Mouse (Mus musculus) gastrocnemius, postnatal 36 days (tissue): ENCODE data around the gene Zfp334. TPM values are rescaled to one million over a fixed set of nuclear protein-coding genes. Genes with fewer than 3 reads are reported as not detected.
A peak's percentile ranks its signal among the peaks of the same experiment; 100 is the strongest.

Experiments
- DNase-seq, 2 experiments: peaks; one replicate each; pipeline ENCODE4 v3.0.0; 2022
- intact Hi-C: fragments of 180-260 bp; cut with DNase I; formaldehyde crosslinking; loops from one replicate; pipeline ENCODE4 v1.15.1; 2025
- total RNA-seq, 2 experiments: library from RNA; stranded (reverse); gene quantifications; 2 replicates each; pipeline ENCODE4 v1.2.3; 2021

Zfp334 gene
- total RNA-seq, 2 experiments from 2014 or later = 1.5 to 2.0 TPM

DNA sequence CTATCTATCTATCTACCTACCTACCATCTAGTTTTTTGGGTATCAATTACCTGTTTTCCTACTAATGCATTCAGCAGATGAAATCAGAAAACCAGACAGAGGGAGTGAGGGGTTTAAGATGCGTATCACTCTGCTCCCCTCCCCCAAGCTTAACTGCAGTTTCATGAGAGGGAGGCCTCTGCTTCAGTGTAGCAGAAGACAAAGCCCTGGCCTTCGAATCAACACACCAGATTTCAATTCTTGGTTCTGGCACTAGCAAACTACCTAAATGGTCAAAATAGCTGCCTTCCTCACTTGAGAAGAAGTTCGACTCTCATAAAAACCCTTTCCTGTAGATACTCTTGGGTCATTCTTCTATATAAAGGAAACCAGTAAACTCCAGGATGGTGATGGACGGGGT lies 689 bp downstream of the Zfp334 start:
- intact Hi-C loops = no loop called here
- no peak for DNase-seq

DNA sequence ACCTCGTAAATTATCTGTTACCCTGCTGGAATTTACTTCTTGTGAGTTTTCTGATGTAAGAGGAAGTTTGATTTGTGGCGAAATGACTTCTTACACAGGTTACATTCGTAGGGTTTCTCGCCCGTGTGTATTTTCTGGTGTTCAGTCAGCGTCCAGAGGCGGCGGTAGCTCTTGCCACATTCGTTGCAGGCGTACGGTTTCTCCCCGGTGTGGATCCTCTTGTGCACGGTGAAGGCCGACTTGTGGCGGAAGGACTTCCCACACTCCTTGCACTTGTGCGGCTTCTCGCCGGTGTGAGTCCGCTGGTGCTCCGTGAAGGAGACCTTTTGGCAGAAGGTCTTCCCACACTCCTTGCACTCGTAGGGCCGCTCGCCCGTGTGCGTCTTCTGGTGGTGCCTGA lies 8.0 kb downstream of the Zfp334 start:
- intact Hi-C loops = no loop called here
- no peak for DNase-seq

DNA sequence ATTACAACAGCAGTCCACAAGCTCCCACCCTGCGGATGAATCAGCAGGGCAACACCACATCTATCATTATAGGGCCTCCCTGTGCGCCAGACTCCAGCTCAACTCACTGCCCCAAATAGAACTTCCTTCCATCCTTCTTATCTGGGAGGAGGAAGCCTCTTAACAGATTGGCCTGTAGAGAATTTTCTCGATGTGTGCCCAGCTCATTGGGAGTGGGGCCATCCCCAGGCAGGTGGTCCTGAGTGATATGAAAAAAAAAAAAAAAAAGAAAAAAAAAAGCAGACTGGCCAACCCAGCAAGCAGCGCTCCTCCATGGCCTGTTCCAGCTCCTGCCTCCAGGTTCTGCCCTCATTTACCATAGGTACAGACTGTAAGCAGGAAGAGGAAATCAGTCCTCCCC lies 12.1 kb downstream of the Zfp334 start:
- intact Hi-C loops = no loop called here
- DNase-seq = no peak

DNA sequence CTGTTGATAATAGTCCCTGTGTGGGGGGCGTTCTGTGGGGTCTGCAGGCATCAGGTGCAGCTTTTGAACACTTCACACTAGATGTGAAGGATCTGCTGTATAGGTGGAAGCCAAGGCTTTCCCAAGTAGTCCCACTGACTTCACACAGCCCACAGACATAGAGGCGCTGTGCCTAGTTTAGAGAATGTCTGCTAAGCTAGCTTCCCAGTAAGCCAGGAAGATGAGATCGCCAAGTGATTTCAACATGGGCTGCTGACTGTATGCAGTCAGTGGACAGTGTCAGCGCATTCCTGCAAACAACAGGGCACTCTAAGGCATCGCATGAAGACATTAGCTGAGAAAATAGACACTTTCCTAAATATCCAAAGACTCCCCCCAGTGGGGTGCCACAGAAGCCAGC lies 12.6 kb downstream of the Zfp334 start:
- intact Hi-C loops = no loop called here
- no peak for DNase-seq

DNA sequence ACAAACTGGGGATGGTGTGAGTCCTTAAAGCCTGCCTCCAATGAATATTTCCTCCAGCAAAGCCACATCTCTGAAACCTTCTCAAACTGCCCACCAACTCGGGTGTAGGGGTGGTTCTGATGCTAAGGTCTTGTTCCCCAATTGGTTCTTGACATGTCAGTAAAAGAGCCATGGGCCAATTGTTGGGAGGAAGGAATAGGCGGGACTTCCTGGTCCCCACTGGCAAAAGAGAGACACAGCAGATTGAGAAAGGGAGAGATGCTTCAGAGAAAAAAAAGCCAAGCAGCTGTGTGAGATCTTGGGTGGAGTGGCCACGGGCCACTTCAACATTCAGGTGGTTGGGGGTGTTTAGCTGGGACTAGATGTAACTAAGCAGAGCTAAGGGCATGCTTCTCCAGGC lies 17.0 kb downstream of the Zfp334 start:
- DNase-seq = no peak
- intact Hi-C loops = no loop called here

DNA sequence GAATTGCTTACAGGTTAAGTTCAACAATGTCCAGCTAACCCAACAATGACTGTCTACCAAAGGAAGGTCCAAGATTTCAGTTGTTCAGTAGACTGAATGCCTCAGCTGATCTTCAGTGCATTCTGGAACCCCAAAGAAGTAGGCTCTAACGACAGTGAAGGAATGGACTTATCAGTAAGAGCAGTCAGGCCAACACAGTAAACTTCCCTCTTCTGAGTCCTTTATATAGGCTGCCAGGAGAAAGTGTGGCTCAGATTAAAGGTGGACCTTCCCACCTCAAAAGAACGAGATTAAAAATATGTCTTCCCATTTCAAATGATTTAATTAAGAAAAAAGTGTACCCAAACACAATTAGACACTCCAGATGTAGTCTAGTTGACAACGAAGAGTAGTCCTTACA lies 17.7 kb downstream of the Zfp334 start:
- intact Hi-C loops = no loop called here
- DNase-seq = no peak

DNA sequence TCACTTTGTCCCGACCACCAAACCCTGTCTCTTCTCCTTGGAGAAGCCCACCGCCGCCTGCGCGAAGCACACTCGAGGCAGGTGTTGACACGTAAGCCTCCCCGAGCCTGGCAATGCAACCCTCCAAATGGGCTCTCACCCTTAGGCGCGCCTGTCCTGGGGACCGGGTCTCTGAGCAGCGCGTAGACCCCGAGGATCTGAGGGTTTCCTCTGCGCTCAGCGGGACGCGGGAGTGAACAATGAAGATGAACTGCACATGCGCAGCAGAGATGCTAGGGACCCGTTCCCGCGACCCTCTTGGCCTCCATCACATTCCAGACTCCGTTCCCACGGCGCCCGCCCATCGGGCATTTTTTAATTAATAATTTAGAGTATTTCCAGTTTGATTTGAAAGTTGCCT lies 19.6 kb downstream of the Zfp334 start, which contains the start of gene Zfp663:
Gene Zfp663, minus strand, starts transcription at position 234 of the 400 bp plus-strand sequence.
- DNase-seq = no peak
- intact Hi-C loops = loop anchor here (10.0 kb wide), 1 partner anchor 116 kb away; no protein-coding TSS in a partner anchor

DNA sequence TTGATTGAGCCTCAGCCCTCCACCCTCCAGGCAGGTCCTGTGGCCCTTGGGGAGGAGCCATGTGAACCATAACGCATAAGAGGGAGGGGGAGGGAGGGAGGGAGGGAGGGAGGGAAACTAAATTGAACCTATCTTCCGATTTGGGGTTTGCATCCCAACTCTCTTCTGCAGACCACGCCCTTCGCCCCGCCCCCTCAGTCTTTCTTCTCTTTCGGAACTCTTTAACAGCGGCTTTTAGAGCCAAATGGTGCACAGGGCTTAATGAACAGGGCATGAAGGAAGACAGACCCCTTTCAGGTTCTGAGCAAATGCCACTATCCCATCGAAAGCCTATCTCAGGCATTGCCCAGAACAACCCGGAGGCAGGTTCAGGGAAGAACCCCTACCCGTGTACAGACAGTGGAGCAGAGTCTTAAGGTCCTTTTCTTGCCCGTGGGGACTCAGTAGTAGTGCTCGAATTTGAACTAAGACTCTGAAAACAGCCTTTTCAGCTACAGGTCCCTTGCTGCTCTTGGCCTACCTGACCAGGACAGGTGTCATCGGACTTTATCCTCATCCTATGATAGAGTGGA lies 20.1 kb downstream of the Zfp334 start:
- intact Hi-C loops = loop anchor here (10.0 kb wide), 1 partner anchor 117 kb away; no protein-coding TSS in a partner anchor
- DNase-seq = no peak

DNA sequence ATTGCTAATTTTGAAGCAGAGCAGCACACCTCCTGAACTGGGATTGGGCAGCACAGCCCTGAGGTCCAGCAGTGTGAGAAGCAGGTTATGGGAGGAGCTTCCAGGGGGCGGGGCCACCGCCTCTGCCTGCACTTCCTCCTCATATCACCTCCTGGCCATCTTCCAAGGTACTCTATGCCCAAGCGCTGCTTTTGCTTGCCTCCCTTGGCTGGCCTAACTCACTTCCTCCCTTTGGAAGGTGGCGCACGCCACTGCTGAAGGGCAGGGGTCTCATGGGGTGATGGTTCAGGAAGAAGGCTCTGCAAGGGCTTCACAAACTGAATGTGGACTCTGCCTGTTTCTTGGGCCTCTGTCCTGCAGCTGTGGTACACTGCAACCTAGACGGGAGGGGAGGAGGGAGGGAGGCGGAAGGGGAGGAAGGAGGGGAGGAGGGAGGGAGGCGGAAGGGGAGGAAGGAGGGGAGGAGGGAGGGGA lies 21.0 kb downstream of the Zfp334 start:
- intact Hi-C loops = loop anchor here (10.0 kb wide), 1 partner anchor 118 kb away; no protein-coding TSS in a partner anchor
- DNase-seq = no peak

DNA sequence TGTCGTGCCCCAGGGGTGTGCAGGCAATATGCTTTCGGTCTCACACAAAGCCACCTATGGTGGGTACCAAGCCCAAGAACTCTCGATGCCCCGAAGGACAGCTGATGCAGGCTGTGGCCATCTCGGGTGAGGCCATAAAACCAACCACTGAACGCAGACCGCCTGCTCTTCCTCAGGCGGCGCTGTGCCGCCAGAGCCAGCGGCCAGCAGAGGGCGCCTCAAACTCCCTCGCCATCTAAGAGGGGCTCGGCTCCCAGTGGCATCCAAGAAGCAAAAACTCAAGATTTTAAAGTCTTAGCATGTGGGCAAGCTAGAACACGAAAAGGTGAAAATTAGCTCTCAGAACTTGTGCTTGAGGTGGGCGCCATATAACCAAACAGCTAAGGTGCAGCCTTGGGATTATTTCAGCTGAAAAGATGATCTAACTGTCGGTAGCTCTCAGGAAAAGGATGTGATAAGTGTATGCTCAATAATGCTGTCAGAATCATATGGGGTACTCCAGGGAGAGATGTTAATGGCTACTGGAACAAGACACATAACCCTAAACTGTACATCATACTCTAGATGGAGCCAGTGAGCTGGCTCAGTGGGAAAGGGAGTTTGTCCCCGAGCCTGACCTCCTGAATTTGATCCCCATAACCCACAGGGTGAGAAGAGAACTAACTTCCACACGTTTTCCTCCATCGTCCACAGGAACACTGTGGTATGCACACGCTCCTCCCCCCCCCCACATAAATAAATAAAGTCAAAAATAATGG lies 23.5 kb downstream of the Zfp334 start:
- DNase-seq = peak in 1 of 2 experiments; percentile 20
- intact Hi-C loops = loop anchor here (10.0 kb wide), 1 partner anchor 120 kb away; no protein-coding TSS in a partner anchor

DNA sequence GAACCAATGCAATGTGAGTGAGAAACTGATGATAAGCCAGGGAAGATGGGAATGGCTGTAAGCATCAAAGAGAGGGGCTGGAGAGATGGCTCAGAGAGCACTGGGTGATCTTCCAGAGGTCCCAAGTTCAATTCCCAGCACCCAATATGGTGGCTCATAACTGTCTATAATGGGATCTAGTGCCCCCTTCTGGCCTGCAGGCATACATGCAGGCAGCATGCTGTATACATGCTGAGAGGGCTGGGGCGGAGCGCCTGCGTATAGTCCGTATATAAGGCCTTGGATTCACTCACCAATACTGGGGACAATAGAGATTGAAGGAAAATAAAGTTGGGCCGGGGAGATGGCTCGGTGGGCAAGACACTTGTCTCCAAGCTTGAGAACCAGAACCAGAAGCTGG lies 24.8 kb downstream of the Zfp334 start:
- intact Hi-C loops = loop anchor here (10.0 kb wide), 1 partner anchor 122 kb away; no protein-coding TSS in a partner anchor
- DNase-seq = no peak

DNA sequence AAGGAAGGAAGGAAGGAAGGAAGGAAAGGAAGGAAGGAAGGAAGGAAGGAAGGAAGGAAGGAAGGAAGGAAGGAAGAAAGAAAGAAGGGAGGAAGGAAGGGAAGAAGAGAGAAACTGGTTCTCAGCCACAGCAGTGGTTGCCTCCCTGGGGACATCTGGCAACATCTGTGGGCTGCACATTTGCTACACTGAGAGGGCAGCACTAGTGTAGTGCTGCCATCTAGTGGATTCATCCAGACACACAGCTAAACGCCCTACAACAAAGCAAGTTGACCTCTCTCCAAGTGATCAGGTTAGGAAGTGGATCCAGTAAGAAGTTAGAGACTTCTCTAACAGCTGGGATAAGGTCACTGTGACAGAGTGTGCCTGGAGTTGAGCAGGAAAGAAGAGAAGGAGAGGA lies 27.2 kb downstream of the Zfp334 start:
- peak in 1 of 2 experiments; percentile 39 for DNase-seq
- intact Hi-C loops = loop anchor here (1.0 to 10.0 kb wide), 2 partner anchors 124 to 287 kb away; no protein-coding TSS in a partner anchor

DNA sequence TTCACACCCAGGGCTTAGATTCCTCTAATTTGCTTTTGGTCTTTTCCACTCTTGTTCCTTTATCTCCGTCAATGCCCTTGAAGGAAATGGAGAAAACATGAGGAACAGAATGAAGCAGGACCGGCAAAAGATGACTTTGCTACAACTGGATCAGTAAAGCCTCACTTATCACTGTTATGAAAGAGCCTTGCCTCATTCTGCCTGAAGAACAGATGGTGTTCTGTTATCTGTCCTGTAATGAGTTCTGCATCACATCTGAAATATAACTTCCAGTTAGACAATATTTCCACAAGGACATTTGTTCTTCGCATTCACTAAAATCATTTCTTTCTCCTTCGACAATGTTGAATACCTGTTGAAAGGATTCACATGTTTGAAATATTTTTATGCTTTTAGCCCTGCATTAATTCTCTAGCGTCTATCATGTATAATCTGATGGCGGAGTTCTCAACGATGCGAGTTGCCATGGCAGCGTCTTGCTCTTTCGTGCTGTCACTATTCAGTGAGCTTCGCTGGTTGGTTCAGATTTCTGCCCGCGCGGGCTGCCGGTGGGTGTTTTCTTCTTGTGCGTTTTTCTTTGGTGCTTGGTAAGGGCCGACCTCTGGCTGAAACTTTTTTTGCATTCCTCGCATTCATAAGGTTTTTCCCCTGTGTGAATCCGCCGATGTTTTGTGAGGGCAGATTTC lies 36.1 kb downstream of the Zfp334 start:
- intact Hi-C loops = no loop called here
- DNase-seq = no peak

DNA sequence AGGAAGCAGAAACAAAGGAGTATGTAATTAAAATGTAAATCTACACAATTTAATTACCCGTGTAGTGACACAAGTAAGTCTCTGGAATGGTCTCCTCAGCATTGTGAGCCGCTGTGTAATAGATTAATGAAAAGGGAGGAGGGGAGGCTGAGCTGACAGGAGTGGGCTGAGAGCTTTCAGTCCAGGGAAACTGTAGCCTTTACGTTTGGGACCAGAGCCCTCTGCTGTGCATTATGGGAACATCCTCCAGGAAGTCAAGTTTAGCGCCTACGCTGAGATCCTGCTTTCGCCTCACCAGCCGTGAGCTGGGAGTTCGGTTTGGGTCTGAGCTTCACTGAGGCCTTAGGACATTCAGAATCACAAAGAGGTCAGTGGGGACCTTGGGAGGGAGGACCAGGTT lies 38.6 kb downstream of the Zfp334 start:
- no peak for DNase-seq
- intact Hi-C loops = no loop called here

DNA sequence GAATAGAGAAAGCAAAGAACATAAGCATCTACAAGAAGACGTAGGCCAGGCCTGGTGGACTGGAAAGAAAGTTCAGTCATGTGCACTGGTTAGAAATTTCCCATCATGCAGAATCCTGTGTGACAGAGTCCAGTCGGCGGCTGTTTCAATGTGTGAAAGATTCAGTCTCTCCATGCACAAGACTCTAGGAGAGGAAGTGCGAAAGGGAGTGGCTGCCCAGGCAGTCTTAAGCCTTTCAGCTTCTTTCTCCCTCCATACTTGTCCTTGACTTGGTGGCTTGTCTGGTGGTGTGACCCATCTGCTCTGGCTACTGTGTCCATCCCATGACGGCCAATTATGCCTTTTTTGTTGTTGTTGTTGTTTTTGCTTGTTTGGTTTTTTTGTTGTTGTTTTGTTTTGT lies 41.9 kb downstream of the Zfp334 start:
- no peak for DNase-seq
- intact Hi-C loops = no loop called here

DNA sequence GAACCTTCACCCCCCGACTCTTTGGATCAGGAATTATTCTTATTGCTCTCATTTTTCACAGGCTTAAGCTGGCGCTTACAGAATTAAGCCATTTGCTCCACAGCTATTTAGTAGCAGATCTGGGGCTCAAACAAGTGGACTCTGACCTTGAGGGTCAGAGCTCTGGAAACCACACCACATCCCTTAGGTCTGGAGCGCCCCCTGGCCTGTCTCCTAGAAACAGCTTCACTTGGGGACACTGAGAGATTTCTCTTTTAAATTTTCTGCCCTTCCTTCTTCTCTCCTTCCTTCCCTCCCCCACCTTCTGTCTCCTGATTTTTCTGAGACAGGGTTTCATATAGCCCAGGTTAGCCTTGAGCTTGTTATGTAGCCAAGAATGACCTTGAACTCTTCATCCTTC lies 50.9 kb downstream of the Zfp334 start:
- DNase-seq = no peak
- intact Hi-C loops = loop anchor here (1.0 to 5.0 kb wide), 2 partner anchors 104 to 260 kb away; no protein-coding TSS in a partner anchor

DNA sequence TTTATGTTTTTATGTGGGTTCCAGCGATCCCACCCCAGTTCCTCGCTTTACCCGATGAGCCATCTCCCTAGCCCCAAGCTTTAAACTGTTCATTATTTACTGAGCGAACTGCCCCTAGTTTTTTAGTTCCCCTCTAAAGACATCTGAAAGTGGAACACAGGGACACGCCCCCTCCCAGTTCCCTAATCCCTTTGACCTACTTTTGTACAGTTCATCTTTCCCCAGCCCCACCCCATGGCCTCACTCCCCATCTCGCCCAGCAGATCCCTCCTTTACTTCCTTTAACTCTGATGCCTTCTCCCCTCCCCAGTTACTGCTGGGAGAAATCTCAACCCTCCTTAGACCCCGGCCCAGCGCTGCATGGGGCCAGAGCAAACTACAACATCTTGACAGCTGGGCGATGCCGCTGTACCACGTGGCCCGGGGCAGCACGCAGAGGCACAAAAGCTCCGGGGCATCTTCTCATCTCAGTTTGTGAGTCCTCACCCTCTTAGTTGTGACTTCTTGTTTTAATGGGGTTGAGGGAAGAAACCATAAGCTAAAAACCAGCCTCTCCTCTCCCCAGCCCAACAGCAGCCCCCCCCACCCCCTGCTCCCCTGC lies 55.3 kb downstream of the Zfp334 start:
- no peak for DNase-seq
- intact Hi-C loops = no loop called here

DNA sequence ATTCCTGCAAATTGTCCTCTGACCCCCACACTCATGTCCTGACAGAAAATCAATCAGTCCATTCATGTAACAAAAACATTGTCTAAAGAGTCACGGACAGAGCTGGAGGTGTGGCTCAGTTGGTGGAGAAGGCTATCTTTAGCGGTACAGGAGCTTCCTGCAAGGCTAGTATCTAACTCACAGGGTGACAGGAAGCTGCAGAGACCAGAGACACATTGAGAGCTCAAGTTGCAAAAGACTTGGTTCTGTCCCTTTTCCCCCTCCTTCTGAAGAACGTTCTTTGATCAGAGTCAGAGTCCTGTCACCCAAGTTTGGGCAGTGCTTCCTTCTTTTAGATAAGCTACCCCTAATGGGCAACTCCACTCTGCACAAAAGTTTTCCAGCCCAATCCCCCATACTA lies 58.4 kb downstream of the Zfp334 start:
- no peak for DNase-seq
- intact Hi-C loops = loop anchor here (2.0 kb wide), 1 partner anchor 49 kb away; no protein-coding TSS in a partner anchor

DNA sequence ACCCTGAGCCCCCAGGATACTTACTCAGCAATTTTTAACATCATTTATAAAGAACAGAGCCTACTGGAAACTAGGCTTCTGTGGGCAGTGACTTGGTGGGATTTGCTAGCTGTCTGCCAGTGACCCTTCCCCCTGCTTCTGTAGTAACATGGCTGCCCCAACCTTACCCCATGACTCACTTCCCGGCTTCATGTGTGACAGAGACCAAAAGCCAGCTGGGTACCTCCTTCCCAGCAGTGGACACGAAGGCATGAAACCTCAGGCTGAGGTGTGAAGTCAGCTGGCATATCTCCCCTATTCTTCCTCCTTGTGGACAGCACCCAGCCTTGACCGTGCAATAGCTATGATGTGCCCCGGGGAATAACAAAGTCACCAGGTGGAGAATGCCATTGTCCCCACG lies 59.3 kb downstream of the Zfp334 start:
- DNase-seq = no peak
- intact Hi-C loops = loop anchor here (2.0 kb wide), 1 partner anchor 48 kb away; no protein-coding TSS in a partner anchor

DNA sequence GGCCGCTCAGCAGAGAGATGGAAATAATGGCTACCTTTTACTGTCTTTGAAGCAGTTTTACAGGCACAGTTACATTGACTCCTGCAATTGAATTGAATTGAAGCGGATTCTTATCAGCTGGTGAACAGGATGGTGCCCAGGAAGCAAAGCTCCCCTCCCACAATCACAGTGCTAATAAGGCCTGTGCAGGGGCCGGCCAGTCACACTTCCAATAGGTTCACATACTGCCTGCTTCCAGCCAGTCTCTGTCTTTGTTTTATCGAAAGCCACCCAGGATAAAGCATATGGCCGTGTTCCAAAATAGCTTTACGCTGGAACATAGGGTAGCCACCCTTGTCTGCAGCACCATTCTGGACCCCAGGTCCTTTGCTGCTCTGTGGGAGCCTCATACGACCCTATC lies 60.7 kb downstream of the Zfp334 start:
- intact Hi-C loops = no loop called here
- DNase-seq = no peak
